Mouse (Mus musculus): ENCODE measurements at regions not wholly inside any gene's neighbourhood (a gene's known extent, or its start where the extent isn't known, plus 50 kb on each side); places are given as distances from the start of the nearest gene placed in this dataset.

DNA sequence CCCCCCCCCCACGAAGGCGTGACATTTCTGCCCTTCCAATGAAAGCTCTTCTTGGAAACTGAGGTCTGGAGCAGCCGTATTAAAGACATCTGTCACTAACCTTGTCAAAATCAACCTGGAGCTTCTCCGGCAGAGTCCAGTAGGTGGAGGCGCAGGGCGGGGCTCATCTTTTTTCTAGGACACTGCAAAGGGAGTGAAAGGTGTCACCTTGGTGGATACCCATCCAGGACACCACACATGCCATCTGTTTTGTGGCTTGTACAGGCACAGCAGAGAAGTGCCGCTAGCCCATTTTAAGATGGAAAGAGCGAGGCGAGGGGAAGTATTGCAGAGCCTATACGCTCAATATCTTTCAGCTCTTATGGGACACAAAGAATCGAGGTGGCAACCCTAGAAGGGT, 184.5 kb upstream of the Zfp618 start:
- peaks cover 5% of the 10 kb centered on the region; the same call in 1 of the 2 replicates for H3K4me1 ChIP-seq
- H3K27ac ChIP-seq, result no peak overlapping the region
- H3K36me3 ChIP-seq, result no peaks in the 10 kb centered on the region
- H3K4me3 ChIP-seq, result peak overlapping the region; percentile 37
- no peak for ATAC-seq (ENCODE audit: insufficient number of reproducible peaks, insufficient read depth, low FRiP score, low TSS enrichment)
- H3K9me3 ChIP-seq, result no peaks in the 10 kb centered on the region
- 48% methylated on average over 10 of the region's 11 CpGs for WGBS
- peak overlapping the region; percentile 7 for H3K9ac ChIP-seq
- peak overlapping the region; percentile 74 for H3K4me2 ChIP-seq (replicated peaks)
- peaks cover 7% of the 10 kb centered on the region; the same call in 1 of the 2 replicates for H3K27me3 ChIP-seq

DNA sequence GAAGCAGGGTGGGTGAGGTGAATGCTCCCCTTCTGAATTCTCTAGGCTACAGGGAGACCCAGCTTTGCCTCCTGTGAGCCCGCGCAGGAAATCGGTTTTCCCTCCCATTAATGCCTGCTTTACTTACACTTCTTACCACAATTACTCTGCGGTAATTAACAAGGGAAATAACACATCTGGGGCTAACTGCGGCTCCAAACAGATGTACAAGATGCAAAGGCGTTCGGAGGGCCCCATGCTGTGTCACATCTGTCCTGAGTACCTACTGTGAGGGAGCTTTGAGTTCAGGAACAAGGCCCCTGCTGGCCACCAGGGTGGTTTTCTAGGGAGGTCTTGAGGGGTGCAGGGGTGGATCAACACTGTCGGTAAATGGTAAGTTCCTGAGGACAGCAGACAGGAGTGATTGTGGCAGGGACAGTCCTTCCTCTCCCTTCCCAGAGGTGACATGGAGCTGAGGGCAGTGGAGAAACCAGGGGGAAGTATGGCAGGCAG, 184.0 kb upstream of the Zfp618 start:
- Histone ChIP-seq H3K9ac (no peak overlapping the region), H3K27ac (no peak overlapping the region), H3K4me3 (no peak overlapping the region), H3K9me3 (no peaks in the 10 kb centered on the region), H3K27me3 (peaks cover 7% of the 10 kb centered on the region; the same call in 1 of the 2 replicates), H3K36me3 (no peaks in the 10 kb centered on the region), H3K4me2 (replicated peaks) (no peak overlapping the region; the same call in 1 of the 2 replicates), H3K4me1 (peaks cover 5% of the 10 kb centered on the region; the same call in 1 of the 2 replicates)
- 26% methylated on average over 8 of the region's 8 CpGs for WGBS
- ATAC-seq (ENCODE audit: insufficient number of reproducible peaks, insufficient read depth, low FRiP score, low TSS enrichment), result no peak

DNA sequence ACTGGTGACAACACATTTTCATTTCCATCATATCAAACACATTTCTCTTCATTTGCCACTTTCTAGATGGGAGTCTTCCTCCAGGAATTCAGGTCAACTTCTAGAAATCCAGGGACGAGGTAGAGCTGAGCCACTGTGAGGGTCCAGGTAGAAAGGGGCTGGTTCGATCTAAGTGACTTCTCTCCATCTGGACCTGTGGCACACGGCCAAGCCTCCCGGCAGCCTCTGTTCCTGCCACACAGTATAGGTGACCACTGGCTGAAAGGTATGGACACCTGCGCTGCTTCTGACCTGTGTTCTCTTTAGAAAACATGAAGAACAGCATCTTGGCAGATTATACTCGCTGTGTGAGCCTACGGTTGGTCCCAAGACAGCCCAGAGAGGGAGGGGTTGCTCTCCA, 179.7 kb upstream of the Zfp618 start:
- H3K27me3 ChIP-seq, result peaks cover 7% of the 10 kb centered on the region; the same call in 1 of the 2 replicates
- WGBS, result 90% methylated on average over 7 of the region's 7 CpGs
- peaks cover 5% of the 10 kb centered on the region; the same call in 1 of the 2 replicates for H3K4me1 ChIP-seq
- H3K4me3 ChIP-seq, result no peak overlapping the region
- no peaks in the 10 kb centered on the region for H3K9me3 ChIP-seq
- no peak overlapping the region for H3K9ac ChIP-seq
- H3K4me2 ChIP-seq (replicated peaks), result no peak overlapping the region
- no peak for ATAC-seq (ENCODE audit: insufficient number of reproducible peaks, insufficient read depth, low FRiP score, low TSS enrichment)
- no peaks in the 10 kb centered on the region for H3K36me3 ChIP-seq
- H3K27ac ChIP-seq, result no peak overlapping the region

DNA sequence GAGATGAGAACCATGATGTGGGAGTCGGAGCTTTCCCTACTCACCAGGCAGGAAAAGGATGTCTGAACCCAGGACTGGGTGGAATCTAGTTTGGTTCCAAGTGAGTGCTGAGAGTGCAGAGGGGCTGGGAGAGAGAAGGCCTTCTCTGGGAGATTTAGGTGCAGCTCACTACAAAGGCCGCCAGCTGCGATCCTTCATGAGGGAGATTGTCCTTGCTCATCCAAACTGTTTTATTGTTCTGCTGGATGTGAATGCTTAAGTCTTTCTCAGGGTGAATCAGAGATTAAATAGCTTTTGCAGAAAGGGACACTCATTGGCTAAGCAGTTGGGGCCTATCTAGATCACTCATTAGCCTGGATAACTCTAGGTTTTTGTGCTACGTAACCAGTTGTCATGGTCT, 175.7 kb upstream of the Zfp618 start:
- Histone ChIP-seq H3K9me3 (no peaks in the 10 kb centered on the region), H3K4me3 (no peak overlapping the region), H3K27me3 (no peaks in the 10 kb centered on the region), H3K9ac (no peak overlapping the region), H3K4me1 (peaks cover 10% of the 10 kb centered on the region), H3K27ac (no peak overlapping the region), H3K36me3 (no peaks in the 10 kb centered on the region), H3K4me2 (replicated peaks) (no peak overlapping the region)
- 74% methylated on average over 4 of the region's 4 CpGs for WGBS
- ATAC-seq (ENCODE audit: insufficient number of reproducible peaks, insufficient read depth, low FRiP score, low TSS enrichment), result no peak

DNA sequence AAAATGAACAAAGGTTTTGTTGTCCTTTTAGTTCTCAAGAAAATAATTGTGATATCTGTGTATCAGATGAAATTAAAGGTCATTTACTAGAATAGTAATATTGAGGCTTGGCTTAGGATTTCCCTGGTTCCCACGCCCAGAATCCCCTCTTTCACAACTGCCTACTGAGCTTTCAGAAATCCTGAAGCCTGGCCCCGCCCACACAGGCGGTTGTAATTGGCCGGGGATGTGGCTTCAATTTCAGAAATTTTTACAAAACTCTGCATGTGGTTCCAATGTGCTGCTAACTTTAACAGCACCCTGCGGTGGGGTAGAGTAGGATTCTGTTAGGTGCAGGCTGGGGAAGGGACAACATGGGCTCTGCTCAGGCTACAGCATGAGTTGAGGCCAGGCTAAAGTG, 171.8 kb upstream of the Zfp618 start:
- no peaks in the 10 kb centered on the region for H3K36me3 ChIP-seq
- no peak overlapping the region for H3K9ac ChIP-seq
- H3K27ac ChIP-seq, result 0 out of 2 replicates have a peak overlapping the region, but pooled peaks have one; percentile 18
- H3K27me3 ChIP-seq, result no peaks in the 10 kb centered on the region
- 47% methylated on average over 5 of the region's 5 CpGs for WGBS
- no peak for ATAC-seq (ENCODE audit: insufficient number of reproducible peaks, insufficient read depth, low FRiP score, low TSS enrichment)
- no peak overlapping the region for H3K4me3 ChIP-seq
- peaks cover 18% of the 10 kb centered on the region for H3K4me1 ChIP-seq
- H3K9me3 ChIP-seq, result no peaks in the 10 kb centered on the region
- H3K4me2 ChIP-seq (replicated peaks), result no peak overlapping the region

DNA sequence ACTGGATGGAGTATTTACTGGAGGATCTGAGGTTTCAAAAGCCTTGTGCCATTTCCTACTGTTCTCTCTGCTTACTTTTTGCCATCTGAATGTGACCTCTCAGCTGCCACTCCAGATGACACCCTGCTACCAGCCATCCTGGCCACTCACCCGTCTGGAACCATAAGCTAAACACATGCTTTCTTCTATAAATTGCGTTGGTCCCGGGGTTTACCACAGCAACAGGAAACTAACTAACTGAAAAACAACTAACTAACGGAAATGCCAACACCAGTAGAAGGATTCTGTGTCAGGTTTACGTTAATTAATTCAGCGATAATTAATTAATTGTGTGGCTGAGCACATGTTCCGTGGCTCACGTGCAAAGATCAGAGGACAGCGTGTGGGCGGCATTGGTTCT, 169.8 kb upstream of the Zfp618 start:
- ATAC-seq (ENCODE audit: insufficient number of reproducible peaks, insufficient read depth, low FRiP score, low TSS enrichment), result no peak
- WGBS, result 74% methylated on average over 10 of the region's 10 CpGs
- Histone ChIP-seq H3K36me3 (no peaks in the 10 kb centered on the region), H3K4me3 (no peak overlapping the region), H3K9me3 (no peaks in the 10 kb centered on the region), H3K4me2 (replicated peaks) (no peak overlapping the region), H3K27me3 (no peaks in the 10 kb centered on the region), H3K4me1 (peaks cover 18% of the 10 kb centered on the region), H3K9ac (no peak overlapping the region), H3K27ac (no peak overlapping the region)

DNA sequence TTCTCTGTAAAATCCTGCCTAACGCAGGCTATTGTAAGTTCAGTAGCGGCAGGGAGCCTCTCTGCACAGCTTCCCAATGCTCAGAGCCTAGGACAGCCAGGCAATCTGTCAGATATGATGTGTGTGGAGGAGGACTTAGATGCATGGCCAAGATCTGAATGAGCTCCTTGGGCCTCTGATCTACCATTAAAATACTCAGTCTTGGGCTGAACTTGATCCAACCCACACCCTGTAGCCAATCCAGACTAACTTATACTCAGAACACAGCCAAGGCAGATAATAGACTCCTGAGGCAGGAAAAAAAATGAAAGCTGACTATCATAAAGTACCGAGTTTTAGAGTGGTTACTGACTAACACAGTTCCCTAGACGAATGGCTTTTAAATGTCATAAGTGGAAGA, 165.4 kb upstream of the Zfp618 start:
- Histone ChIP-seq H3K9me3 (no peaks in the 10 kb centered on the region), H3K36me3 (no peaks in the 10 kb centered on the region), H3K27ac (no peak overlapping the region), H3K4me1 (peaks cover 8% of the 10 kb centered on the region; the same call in 1 of the 2 replicates), H3K9ac (no peak overlapping the region), H3K4me2 (replicated peaks) (no peak overlapping the region), H3K27me3 (no peaks in the 10 kb centered on the region), H3K4me3 (no peak overlapping the region)
- 86% methylated on average over 4 of the region's 4 CpGs for WGBS
- ATAC-seq (ENCODE audit: insufficient number of reproducible peaks, insufficient read depth, low FRiP score, low TSS enrichment), result no peak

DNA sequence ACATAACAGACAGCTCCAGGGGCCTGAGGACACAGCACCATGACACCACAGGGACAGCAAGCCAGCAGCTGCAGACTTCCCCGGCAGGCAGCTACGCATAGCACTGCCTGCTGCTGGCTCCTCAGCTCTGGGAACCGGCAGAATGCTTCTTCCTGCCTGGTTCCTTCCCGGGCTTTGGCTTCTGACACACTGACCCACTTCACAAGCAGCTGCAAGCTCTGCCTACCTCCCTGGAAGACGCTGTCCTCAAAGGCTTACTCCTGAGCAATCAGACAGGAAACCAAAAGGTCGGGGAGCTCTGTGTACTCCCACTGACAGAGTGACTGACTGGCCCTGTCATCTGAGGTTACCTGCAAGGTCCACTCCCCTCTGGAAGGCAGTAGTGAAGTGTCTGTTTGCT, 159.5 kb upstream of the Zfp618 start:
- Histone ChIP-seq H3K27me3 (no peaks in the 10 kb centered on the region), H3K9me3 (no peaks in the 10 kb centered on the region), H3K4me3 (no peak overlapping the region), H3K4me1 (no peaks in the 10 kb centered on the region), H3K27ac (no peak overlapping the region), H3K9ac (no peak overlapping the region), H3K4me2 (replicated peaks) (no peak overlapping the region), H3K36me3 (no peaks in the 10 kb centered on the region)
- 31% methylated on average over 6 of the region's 6 CpGs for WGBS
- ATAC-seq (ENCODE audit: insufficient number of reproducible peaks, insufficient read depth, low FRiP score, low TSS enrichment), result no peak

DNA sequence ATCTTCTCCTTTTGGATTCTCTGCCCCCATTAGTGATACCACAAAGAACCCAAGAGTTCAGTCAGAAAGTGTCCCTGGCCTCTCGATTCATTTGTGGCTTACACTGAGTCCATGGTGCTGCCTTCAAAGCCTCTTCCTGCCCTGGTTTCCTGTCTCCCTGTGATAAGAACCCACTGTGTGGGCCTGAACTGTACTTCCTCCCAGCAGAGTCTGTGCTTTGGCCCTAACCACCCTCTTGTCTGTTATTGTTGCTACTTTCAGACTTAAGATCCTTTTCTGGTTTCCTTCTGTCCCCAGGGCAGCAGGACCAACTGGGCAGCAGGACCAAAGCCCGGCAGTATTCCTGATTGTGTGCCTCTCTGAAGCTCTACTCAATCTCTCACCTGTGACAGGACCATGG, 158.6 kb upstream of the Zfp618 start:
- no peaks in the 10 kb centered on the region for H3K4me1 ChIP-seq
- no peak overlapping the region for H3K4me2 ChIP-seq (replicated peaks)
- no peaks in the 10 kb centered on the region for H3K36me3 ChIP-seq
- H3K4me3 ChIP-seq, result no peak overlapping the region
- H3K9ac ChIP-seq, result no peak overlapping the region
- no peak overlapping the region for H3K27ac ChIP-seq
- no peaks in the 10 kb centered on the region for H3K9me3 ChIP-seq
- H3K27me3 ChIP-seq, result no peaks in the 10 kb centered on the region
- ATAC-seq (ENCODE audit: insufficient number of reproducible peaks, insufficient read depth, low FRiP score, low TSS enrichment), result no peak
- WGBS, result 69% methylated on average over 2 of the region's 2 CpGs

DNA sequence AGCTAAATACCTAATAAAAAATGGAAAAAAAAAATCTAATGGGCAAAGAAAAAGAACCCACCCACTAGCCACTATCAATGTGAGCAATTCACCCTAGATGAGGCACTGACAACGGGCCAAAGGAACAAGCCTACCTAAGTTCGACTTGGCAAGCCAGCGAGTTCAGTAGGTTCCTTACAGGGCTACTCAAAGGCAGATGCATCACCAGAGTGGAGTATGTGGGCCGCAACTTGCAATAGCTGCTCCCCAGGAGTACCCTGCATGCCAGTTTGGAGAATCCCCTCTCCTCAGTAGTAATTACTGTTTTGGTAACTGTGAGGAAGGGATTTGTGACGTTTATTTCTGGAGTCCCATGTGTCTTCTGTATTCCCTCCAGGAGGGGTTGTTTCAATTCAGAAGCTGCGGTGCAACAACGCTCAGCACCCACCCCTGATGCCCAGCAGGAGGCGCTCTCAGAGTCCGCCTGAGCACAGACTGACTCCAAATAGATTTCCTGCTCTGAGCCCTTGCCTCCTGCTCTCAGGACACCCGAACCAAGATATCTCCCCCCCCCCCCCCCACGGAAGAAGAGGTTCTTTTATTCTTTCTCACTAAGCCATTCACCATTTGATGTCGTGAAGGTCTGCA, 157.3 kb upstream of the Zfp618 start:
- no peak for ATAC-seq (ENCODE audit: insufficient number of reproducible peaks, insufficient read depth, low FRiP score, low TSS enrichment)
- Histone ChIP-seq H3K4me2 (replicated peaks) (no peak overlapping the region), H3K9me3 (no peaks in the 10 kb centered on the region), H3K9ac (no peak overlapping the region), H3K36me3 (no peaks in the 10 kb centered on the region), H3K4me1 (no peaks in the 10 kb centered on the region), H3K4me3 (no peak overlapping the region), H3K27me3 (no peaks in the 10 kb centered on the region), H3K27ac (no peak overlapping the region)
- 54% methylated on average over 12 of the region's 12 CpGs for WGBS

DNA sequence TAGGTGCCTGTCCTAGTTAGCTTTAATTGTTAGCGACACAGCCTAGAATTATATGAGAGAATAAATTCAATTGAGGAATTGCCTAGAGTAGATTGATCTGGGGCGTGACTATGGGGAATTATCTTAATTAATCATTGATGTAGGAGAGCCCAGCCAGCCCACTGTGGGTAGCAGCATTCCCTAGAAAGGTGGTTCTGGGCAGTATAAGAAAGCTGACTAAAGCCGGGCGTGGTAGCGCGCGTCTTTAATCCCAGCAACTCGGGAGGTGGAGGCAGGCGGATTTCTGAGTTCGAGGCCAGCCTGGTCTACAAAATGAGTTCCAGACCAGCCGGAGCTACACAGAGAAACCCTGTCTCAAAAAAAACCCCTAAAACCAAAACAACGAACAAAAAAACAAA, 156.8 kb upstream of the Zfp618 start:
- no peak for ATAC-seq (ENCODE audit: insufficient number of reproducible peaks, insufficient read depth, low FRiP score, low TSS enrichment)
- Histone ChIP-seq H3K4me2 (replicated peaks) (no peak overlapping the region), H3K4me3 (no peak overlapping the region)

DNA sequence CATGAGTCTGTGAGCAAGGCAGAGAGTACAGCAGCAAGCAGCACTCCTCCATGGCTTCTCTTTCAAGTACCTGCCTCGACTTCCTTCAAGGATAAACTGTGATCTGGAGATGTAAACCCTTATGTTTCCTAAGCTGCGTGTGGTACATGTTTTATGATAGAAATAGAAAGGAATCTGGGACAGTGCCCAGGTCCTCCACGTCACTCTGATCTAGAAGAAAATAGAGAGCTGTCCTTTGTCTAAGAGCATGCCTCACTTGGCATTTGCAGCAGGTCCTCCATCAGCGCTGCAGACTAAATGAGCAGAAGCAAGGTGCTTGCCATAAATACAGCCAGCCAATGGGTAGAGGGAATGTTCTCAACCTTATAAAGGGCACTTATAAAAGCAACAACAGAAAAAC, 156.3 kb upstream of the Zfp618 start:
- Histone ChIP-seq H3K36me3 (no peaks in the 10 kb centered on the region), H3K27ac (no peak overlapping the region), H3K27me3 (no peaks in the 10 kb centered on the region), H3K4me2 (replicated peaks) (no peak overlapping the region), H3K4me1 (no peaks in the 10 kb centered on the region), H3K4me3 (no peak overlapping the region), H3K9ac (no peak overlapping the region), H3K9me3 (no peaks in the 10 kb centered on the region)
- no peak for ATAC-seq (ENCODE audit: insufficient number of reproducible peaks, insufficient read depth, low FRiP score, low TSS enrichment)
- WGBS, result 87% methylated on average over 4 of the region's 4 CpGs

More for the DNA sequence above, 156.8 kb upstream of the Zfp618 start:
- H3K4me1 ChIP-seq, result no peaks in the 10 kb centered on the region
- H3K9me3 ChIP-seq, result no peaks in the 10 kb centered on the region
- H3K36me3 ChIP-seq, result no peaks in the 10 kb centered on the region
- H3K27me3 ChIP-seq, result no peaks in the 10 kb centered on the region
- 94% methylated on average over 12 of the region's 12 CpGs for WGBS
- H3K9ac ChIP-seq, result no peak overlapping the region
- H3K27ac ChIP-seq, result no peak overlapping the region
